Mouse (Mus musculus) brain, embryonic 14.5 days (tissue): ENCODE data around the gene Lmtk3.

ENCODE experiments used
- CTCF ChIP-seq: fragments of 200-500 bp; IDR thresholded peaks from 2 replicates; pipeline ENCODE4 v1.5.1; 2012; ENCODE audit warnings: inconsistent platforms, mild to moderate bottlenecking, moderate library complexity, borderline replicate concordance; ENCODE audit not compliant: insufficient read depth, insufficient read length; ENCODE audit errors: extremely low read depth
- POLR2A ChIP-seq: fragments of 200-500 bp; IDR thresholded peaks from 2 replicates; pipeline ENCODE4 v1.6.1; 2012; ENCODE audit warnings: mild to moderate bottlenecking, inconsistent platforms, borderline replicate concordance; ENCODE audit not compliant: poor library complexity, insufficient read depth, insufficient read length, severe bottlenecking; ENCODE audit errors: extremely low read depth

GRCm38 (mm10) chr7:45800546-45801204 is 17.1 kb downstream of the Lmtk3 start:
- TF ChIP-seq CTCF (no peak), POLR2A (no peak)
